18 mouse cellular contexts compared by ENCODE assay signal in genomic region chr11:86553525-86553924, GRCm38 (mm10).
"Had no signal": no experiment of that assay in that cellular context is flagged by ENCODE, and none has a peak within 500 bp of the region (broad histone marks: within the 10 kb centered on the region; RNA-seq: fewer than 3 reads in every experiment).

No protein-coding gene starts in this region.

- H3K27me3 ChIP-seq: megakaryocyte, embryonic 14.5 days; midbrain, embryonic 13.5 days; midbrain, embryonic 15.5 days; neural tube, embryonic 12.5 days; stomach, embryonic 15.5 days had no signal

- H3K4me1 ChIP-seq: midbrain, embryonic 13.5 days; midbrain, embryonic 15.5 days; neural tube, embryonic 12.5 days; stomach, embryonic 15.5 days had no signal

- H3K4me2 ChIP-seq: lung, embryonic 14.5 days; midbrain, embryonic 11.5 days; midbrain, embryonic 13.5 days; midbrain, embryonic 15.5 days; neural tube, embryonic 12.5 days; stomach, embryonic 15.5 days had no signal

- DNase-seq: lung, adult 18-20 months; lung, embryonic 14.5 days; lung, postnatal 10 days; lung, postnatal 4 days; retina, postnatal 1 day; right cerebral cortex, adult 18-20 months; right cerebral cortex, postnatal 4 days; spleen, adult 18-20 months; thymus, adult 2 months; thymus, postnatal 25 days; thymus, postnatal 4 days had no signal

- H3K9me3 ChIP-seq: megakaryocyte, embryonic 14.5 days; midbrain, embryonic 13.5 days; midbrain, embryonic 15.5 days; neural tube, embryonic 12.5 days; stomach, embryonic 15.5 days had no signal

- H3K27ac ChIP-seq: midbrain, embryonic 13.5 days; midbrain, embryonic 15.5 days; neural tube, embryonic 12.5 days; stomach, embryonic 15.5 days; stomach, postnatal 0 days had no signal

- H3K4me3 ChIP-seq: megakaryocyte, embryonic 14.5 days; midbrain, embryonic 13.5 days; midbrain, embryonic 15.5 days; neural tube, embryonic 12.5 days; stomach, embryonic 15.5 days had no signal

- H3K9ac ChIP-seq: lung, embryonic 14.5 days; midbrain, embryonic 13.5 days; midbrain, embryonic 15.5 days; neural tube, embryonic 12.5 days; stomach, embryonic 15.5 days had no signal
